Mouse (Mus musculus) right cerebral cortex, adult 2 months (tissue): ENCODE measurements around the gene Gm4302.
A peak's percentile ranks its signal among the peaks of the same experiment; 100 is the strongest.
"Not testable (repeated sequence)": the region's sequence is repeated elsewhere in the genome, so short reads cannot be mapped to it uniquely, and the experiment has no call there.

Source experiments
- DNase-seq, 2 experiments: peaks; one replicate each; pipeline ENCODE4 v3.0.0; 2021 to 2022; ENCODE audit warnings: low spot score in 2 of 2

Gene Gm4302

DNA sequence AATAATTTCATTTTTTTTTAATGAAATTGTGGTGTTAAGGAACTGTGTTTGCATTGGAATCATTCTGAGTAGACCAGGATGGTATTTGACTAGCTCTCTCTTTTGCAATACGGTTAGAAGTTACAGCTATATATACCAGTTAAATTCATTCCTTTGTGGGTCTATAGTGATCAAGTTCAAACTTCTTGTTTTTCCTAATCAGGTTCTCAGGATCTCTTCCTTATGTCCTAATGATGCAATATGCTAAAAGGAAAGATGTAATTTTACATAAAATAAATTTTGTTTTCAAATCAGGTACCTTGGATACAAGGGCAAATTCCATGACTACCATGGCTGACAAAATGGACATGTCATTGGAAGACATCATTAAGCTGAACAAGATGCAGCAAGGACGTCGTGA, at the start of gene Gm4302:
Gene Gm4302 (plus strand): TSS at position 301 of the 400 bp plus-strand sequence.
- not testable (repeated sequence) for DNase-seq

DNA sequence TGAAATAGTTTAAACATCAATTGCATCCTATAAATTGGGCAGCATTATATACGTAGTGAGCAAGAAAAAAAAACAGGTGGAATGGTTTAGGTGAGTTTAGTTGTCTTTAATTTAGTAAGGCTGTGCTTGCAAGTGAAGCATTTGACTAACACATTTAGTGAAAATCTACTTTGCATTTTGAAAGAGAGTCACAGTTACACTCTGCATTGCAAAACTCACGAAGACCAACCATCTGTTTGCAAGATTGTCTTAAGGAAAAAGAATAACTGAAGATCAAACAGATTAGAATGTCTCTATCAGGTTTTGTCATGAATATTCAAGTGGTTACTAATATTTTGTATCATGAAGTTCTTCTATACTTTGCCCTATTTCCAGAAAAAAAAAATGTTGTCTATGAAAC, 44.5 kb upstream of the Gm4302 start:
- DNase-seq: no peak

DNA sequence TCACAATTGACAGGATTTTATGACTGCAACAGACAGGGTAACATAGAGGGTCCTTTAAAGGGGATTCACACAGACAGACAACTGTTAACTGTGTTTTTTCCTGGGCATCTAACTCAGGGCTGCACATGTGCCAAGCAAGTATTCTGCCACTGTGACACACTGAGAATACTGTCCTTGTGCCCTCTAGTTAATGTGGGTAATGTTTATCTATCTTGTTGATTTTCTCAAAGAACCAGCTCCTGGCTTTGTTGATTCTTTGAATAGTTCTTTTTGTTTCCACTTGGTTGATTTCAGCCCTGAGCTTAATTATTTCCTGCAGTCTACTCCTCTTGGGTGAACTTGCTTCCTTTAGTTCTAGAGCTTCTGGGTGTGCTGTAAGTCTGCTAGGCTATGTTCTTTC, 40.5 kb upstream of the Gm4302 start:
- DNase-seq: not testable (repeated sequence)

DNA sequence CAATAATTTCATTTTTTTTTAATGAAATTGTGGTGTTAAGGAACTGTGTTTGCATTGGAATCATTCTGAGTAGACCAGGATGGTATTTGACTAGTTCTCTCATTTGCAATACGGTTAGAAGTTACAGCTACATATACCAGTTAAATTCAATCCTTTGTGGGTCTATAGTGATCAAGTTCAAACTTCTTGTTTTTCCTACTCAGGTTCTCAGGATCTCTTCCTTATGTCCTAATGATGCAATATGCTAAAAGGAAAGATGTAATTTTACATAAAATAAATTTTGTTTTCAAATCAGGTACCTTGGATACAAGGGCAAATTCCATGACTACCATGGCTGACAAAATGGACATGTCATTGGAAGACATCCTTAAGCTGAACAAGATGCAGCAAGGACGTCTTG, 5.3 kb upstream of the Gm4302 start, which contains the start of gene Gm4301:
Gene Gm4301 (plus strand): TSS at position 301 of the 400 bp plus-strand sequence.
- not testable (repeated sequence) for DNase-seq

DNA sequence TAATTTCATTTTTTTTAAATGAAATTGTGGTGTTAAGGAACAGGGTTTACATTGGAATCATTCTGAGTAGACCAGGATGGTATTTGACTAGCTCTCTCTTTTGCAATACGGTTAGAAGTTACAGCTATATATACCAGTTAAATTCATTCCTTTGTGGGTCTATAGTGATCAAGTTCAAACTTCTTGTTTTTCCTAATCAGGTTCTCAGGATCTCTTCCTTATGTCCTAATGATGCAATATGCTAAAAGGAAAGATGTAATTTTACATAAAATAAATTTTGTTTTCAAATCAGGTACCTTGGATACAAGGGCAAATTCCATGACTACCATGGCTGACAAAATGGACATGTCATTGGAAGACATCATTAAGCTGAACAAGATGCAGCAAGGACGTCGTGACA, 5.0 kb downstream of the Gm4302 start, which contains the start of gene Gm4303:
Gene Gm4303 (plus strand): TSS at position 301 of the 400 bp plus-strand sequence.
- not testable (repeated sequence) for DNase-seq

DNA sequence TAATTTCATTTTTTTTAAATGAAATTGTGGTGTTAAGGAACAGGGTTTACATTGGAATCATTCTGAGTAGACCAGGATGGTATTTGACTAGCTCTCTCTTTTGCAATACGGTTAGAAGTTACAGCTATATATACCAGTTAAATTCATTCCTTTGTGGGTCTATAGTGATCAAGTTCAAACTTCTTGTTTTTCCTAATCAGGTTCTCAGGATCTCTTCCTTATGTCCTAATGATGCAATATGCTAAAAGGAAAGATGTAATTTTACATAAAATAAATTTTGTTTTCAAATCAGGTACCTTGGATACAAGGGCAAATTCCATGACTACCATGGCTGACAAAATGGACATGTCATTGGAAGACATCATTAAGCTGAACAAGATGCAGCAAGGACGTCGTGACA, 10.2 kb downstream of the Gm4302 start, which contains the start of gene Gm4305:
Gene Gm4305 (plus strand): TSS at position 301 of the 400 bp plus-strand sequence.
- not testable (repeated sequence) for DNase-seq

DNA sequence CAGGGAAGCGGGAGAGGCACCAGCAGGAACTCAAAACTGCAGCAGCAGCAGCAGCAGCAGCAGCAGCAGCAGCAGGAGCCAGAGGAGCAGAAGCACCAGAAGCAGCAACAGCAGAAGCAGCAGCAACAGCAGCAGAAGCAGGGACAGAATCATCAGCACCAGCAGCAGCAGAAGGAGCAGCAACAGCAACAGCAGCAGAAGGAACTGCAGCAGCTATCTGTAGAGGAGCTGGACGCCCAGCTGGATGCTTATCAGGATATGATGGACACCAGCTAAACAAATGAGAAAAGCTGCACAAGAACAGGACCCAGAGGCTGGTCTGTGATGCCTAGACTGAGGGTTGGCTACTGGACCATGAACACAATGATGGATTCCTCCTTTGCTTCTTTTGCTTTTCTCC, 16.2 kb downstream of the Gm4302 start:
- peak; percentile 1 to 3 for DNase-seq

DNA sequence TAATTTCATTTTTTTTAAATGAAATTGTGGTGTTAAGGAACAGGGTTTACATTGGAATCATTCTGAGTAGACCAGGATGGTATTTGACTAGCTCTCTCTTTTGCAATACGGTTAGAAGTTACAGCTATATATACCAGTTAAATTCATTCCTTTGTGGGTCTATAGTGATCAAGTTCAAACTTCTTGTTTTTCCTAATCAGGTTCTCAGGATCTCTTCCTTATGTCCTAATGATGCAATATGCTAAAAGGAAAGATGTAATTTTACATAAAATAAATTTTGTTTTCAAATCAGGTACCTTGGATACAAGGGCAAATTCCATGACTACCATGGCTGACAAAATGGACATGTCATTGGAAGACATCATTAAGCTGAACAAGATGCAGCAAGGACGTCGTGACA, 20.4 kb downstream of the Gm4302 start, which contains the start of gene Gm4307:
Gene Gm4307 (plus strand): TSS at position 301 of the 400 bp plus-strand sequence.
- not testable (repeated sequence) for DNase-seq

DNA sequence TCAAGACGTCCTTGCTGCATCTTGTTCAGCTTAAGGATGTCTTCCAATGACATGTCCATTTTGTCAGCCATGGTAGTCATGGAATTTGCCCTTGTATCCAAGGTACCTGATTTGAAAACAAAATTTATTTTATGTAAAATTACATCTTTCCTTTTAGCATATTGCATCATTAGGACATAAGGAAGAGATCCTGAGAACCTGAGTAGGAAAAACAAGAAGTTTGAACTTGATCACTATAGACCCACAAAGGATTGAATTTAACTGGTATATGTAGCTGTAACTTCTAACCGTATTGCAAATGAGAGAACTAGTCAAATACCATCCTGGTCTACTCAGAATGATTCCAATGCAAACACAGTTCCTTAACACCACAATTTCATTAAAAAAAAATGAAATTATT, 41.8 kb downstream of the Gm4302 start, which contains the start of gene Gm4312:
Gene Gm4312 (minus strand): TSS at position 101 of the 400 bp plus-strand sequence.
- DNase-seq: not testable (repeated sequence)
